Mouse (Mus musculus) embryonic fibroblast, embryonic 13.5 days (primary cell): ENCODE results near the gene Tbx5.

ENCODE experiments used
- CTCF ChIP-seq: IDR thresholded peaks from 2 replicates; pipeline ENCODE4 v1.5.1; 2011; ENCODE audit warnings: mild to moderate bottlenecking, control low read depth, low read length, moderate library complexity, borderline replicate concordance; ENCODE audit not compliant: insufficient read depth
- POLR2A ChIP-seq: IDR thresholded peaks from 2 replicates; pipeline ENCODE4 v1.6.1; 2011; ENCODE audit warnings: low read depth, mild to moderate bottlenecking, control low read depth, low read length, moderate library complexity

- no peak for TF ChIP-seq CTCF
- TF ChIP-seq POLR2A = no peak
Observed at GRCm38 (mm10) chr5:119844994-119845393, 12.5 kb downstream of the Tbx5 start.
